Mouse (Mus musculus) embryonic facial prominence, embryonic 14.5 days (tissue): ENCODE results near the gene Foxg1. TPM values are rescaled to one million over a fixed set of nuclear protein-coding genes. Genes with fewer than 3 reads are reported as not detected.

Experiments
- ATAC-seq: fragments of 200-750 bp; cut with Nextera tagmentation; 2 replicates; pipeline ENCODE4 v1.8.0; 2017; ENCODE audit warnings: low read depth, moderate number of reproducible peaks, moderate TSS enrichment
- DNase-seq: peaks from one replicate; pipeline ENCODE4 v3.0.0-alpha.2; 2015; ENCODE audit warnings: low spot score
- H3K27ac ChIP-seq: fragments of 300-500 bp; sonication (generic); replicated peaks from 2 replicates; pipeline ENCODE4 v1.5.1; 2014; ENCODE audit warnings: low read depth, mild to moderate bottlenecking, low read length, moderate library complexity
- H3K27me3 ChIP-seq: fragments of 300-500 bp; sonication (generic); replicated peaks from 2 replicates; pipeline ENCODE4 v1.6.1; 2014; ENCODE audit warnings: low read length; ENCODE audit not compliant: control insufficient read depth, insufficient read depth
- H3K36me3 ChIP-seq: fragments of 300-500 bp; sonication (generic); 2 replicates; pipeline ENCODE4 v1.6.1; 2014; ENCODE audit warnings: low read length, mixed read lengths; ENCODE audit not compliant: control insufficient read depth, insufficient read depth
- H3K4me1 ChIP-seq: fragments of 300-500 bp; sonication (generic); 2 replicates; pipeline ENCODE4 v1.6.1; 2014; ENCODE audit warnings: antibody characterized with exemption, low read length; ENCODE audit not compliant: control insufficient read depth, insufficient read depth
- H3K4me2 ChIP-seq: fragments of 300-500 bp; sonication (generic); 2 replicates; pipeline ENCODE4 v1.6.1; 2014; ENCODE audit warnings: low read depth, mild to moderate bottlenecking, low read length, moderate library complexity, mixed read lengths
- H3K4me3 ChIP-seq: fragments of 300-500 bp; sonication (generic); 2 replicates; pipeline ENCODE4 v1.5.1; 2014; ENCODE audit warnings: low read depth, mild to moderate bottlenecking, low read length
- H3K9ac ChIP-seq: fragments of 300-500 bp; sonication (generic); 2 replicates; pipeline ENCODE4 v1.6.1; 2014; ENCODE audit warnings: low read depth, mild to moderate bottlenecking, low read length, moderate library complexity, mixed read lengths
- H3K9me3 ChIP-seq: fragments of 300-500 bp; sonication (generic); 2 replicates; pipeline ENCODE4 v1.6.1; 2016; ENCODE audit warnings: low read length; ENCODE audit not compliant: control insufficient read depth
- WGBS: fragments of 180-500 bp; shearing (Covaris S2); extraction: QIAGEN DNeasy Blood & Tissue Kit; methylation state at CpG from one replicate; pipeline ENCODE4 v1.1.7; 2014; 5-methylcytosine and 5-hydroxymethylcytosine counted together
- polyA plus RNA-seq: library from polyadenylated mRNA; unstranded; fragments of >200 nt; fragmentation: Nextera tagmentation; extraction: Ambion mirVana; gene quantifications from 2 replicates; pipeline ENCODE4 v1.2.1, GENCODE M21; 2014

The Foxg1 gene
- polyA plus RNA-seq, 1 experiment from 2014 or later: 0.81 TPM

DNA sequence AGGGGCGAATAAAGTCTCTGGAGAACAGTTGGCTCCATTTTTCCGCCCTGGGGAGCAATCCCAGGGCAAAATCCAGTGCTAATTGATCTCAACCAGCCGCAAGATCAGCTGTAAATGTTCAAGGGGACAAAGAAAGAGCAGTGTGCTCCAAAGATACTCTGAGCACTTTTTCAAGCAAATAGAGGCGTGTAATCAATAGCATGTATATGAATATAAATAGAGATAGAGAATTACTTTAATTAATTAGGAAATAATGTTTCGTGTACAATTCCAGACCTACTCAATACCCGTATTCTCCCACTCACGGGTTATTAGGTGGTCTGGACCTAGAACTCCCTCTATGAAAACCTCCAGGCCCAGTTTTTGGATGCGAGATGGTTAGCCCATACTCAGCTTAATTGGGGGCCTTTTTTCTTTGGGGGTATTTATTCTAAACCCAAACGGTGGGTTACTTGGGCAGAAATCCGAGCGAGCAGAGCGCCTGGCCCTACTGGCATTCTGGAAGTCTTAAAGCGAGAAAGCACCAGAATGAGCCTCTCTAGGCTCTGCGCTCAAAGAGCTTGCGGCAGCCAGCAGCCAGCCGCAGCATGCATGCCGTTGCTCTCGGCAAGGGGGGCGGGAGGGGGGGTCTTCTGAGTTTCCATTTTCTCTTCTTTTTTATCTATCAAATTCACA is 6.0 kb upstream of the Foxg1 start:
- 4% methylated on average over 19 of the region's 19 CpGs for WGBS
- no peak overlapping the region for H3K9ac ChIP-seq
- H3K4me1 ChIP-seq: no peaks in the 10 kb centered on the region
- H3K9me3 ChIP-seq: no peaks in the 10 kb centered on the region
- H3K27me3 ChIP-seq: peaks cover 97% of the 10 kb centered on the region
- no peak overlapping the region for H3K27ac ChIP-seq
- DNase-seq (no peak), ATAC-seq (no peak)
- peak overlapping the region; percentile 10; the same call in 1 of the 2 replicates for H3K4me2 ChIP-seq
- no peak overlapping the region for H3K4me3 ChIP-seq
- no peaks in the 10 kb centered on the region for H3K36me3 ChIP-seq

DNA sequence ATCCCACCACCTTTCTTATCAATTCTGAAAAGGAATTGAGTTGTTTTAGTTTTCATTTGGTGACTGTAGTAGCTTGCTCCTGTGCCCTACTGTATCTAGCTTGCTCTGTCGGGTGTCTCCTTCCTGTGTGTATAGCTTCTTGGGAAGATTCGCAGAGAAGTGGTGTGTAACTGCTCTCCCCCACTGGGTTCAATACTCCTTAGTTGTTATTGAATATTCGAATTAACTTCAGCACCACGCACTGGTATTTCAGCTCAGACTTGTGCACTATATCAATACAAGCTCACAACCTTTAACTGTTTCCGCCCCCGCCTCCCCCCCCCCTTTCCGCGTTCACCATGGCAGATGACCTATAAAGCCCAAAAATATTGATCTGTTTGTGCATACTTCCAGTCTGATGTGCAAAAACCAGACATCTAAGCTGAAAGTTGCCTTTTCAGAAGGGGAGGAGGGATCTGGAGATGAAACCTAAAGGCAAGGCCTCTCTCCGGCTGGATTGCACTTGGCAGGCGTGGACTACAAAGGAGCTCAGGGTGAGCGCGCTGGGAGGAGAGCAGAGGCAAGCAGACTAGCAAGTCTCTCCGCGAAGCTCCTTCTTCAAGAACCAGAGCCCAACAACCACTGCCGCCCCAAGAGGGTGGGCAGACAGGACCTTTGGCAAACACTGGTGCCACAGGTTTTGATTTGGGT is 5.0 kb upstream of the Foxg1 start:
- H3K4me2 ChIP-seq: no peak overlapping the region
- ATAC-seq (no peak), DNase-seq (no peak)
- H3K9ac ChIP-seq: no peak overlapping the region
- H3K27me3 ChIP-seq: peaks cover 99% of the 10 kb centered on the region
- no peaks in the 10 kb centered on the region for H3K4me1 ChIP-seq
- 2% methylated on average over 14 of the region's 15 CpGs for WGBS
- H3K27ac ChIP-seq: no peak overlapping the region
- no peaks in the 10 kb centered on the region for H3K9me3 ChIP-seq
- no peak overlapping the region for H3K4me3 ChIP-seq
- no peaks in the 10 kb centered on the region for H3K36me3 ChIP-seq

- DNase-seq: no peak
- 0 out of 2 replicates have a peak, but pooled peaks cover 6% of the 10 kb centered on the region for H3K4me1 ChIP-seq
- H3K27me3 ChIP-seq: peaks cover 99% of the 10 kb centered on the region
- H3K9me3 ChIP-seq: no peaks in the 10 kb centered on the region
- ATAC-seq: no peak
- WGBS: 5% methylated on average over 1 of the region's 1 CpGs
- no peak overlapping the region for H3K4me2 ChIP-seq
- no peaks in the 10 kb centered on the region for H3K36me3 ChIP-seq
- H3K27ac ChIP-seq: no peak overlapping the region
- no peak overlapping the region for H3K4me3 ChIP-seq
- no peak overlapping the region for H3K9ac ChIP-seq
These were observed 3.5 kb upstream of the Foxg1 start for GRCm38 (mm10) chr12:49378920-49379319.

- Histone ChIP-seq H3K27ac (no peak overlapping the region), H3K4me1 (0 out of 2 replicates have a peak, but pooled peaks cover 6% of the 10 kb centered on the region), H3K4me2 (no peak overlapping the region), H3K4me3 (no peak overlapping the region), H3K27me3 (peaks cover 98% of the 10 kb centered on the region), H3K9me3 (no peaks in the 10 kb centered on the region), H3K36me3 (no peaks in the 10 kb centered on the region), H3K9ac (no peak overlapping the region)
- WGBS: 7% methylated on average over 11 of the region's 11 CpGs
- DNase-seq (no peak), ATAC-seq (no peak)
These were observed 3.0 kb upstream of the Foxg1 start for GRCm38 (mm10) chr12:49379446-49379845.

GRCm38 (mm10) chr12:49380442-49380841 is 2.0 kb upstream of the Foxg1 start:
- DNase-seq (no peak), ATAC-seq (no peak)
- Histone ChIP-seq H3K36me3 (no peaks in the 10 kb centered on the region), H3K27me3 (peaks cover 98% of the 10 kb centered on the region), H3K9me3 (no peaks in the 10 kb centered on the region), H3K4me1 (0 out of 2 replicates have a peak, but pooled peaks cover 6% of the 10 kb centered on the region), H3K4me3 (no peak overlapping the region), H3K27ac (no peak overlapping the region), H3K4me2 (no peak overlapping the region), H3K9ac (no peak overlapping the region)
- 1% methylated on average over 4 of the region's 4 CpGs for WGBS

- 4% methylated on average over 4 of the region's 4 CpGs for WGBS
- peaks cover 98% of the 10 kb centered on the region for H3K27me3 ChIP-seq
- H3K4me1 ChIP-seq: 0 out of 2 replicates have a peak, but pooled peaks cover 6% of the 10 kb centered on the region
These were observed 1.4 kb upstream of the Foxg1 start for GRCm38 (mm10) chr12:49381031-49381525.

GRCm38 (mm10) chr12:49381721-49382365 is 617 bp upstream of the Foxg1 start:
- Histone ChIP-seq H3K4me3 (no peak overlapping the region), H3K27me3 (peaks cover 97% of the 10 kb centered on the region), H3K9ac (no peak overlapping the region), H3K36me3 (no peaks in the 10 kb centered on the region), H3K9me3 (no peaks in the 10 kb centered on the region), H3K4me2 (no peak overlapping the region), H3K4me1 (0 out of 2 replicates have a peak, but pooled peaks cover 6% of the 10 kb centered on the region), H3K27ac (no peak overlapping the region)
- 1% methylated on average over 19 of the region's 19 CpGs for WGBS
- ATAC-seq: no peak; the same call in 1 of the 2 replicates
- DNase-seq: peak; percentile 61

More at GRCm38 (mm10) chr12:49381031-49381525, 1.4 kb upstream of the Foxg1 start:
- Histone ChIP-seq H3K27ac (no peak overlapping the region), H3K9ac (no peak overlapping the region), H3K9me3 (no peaks in the 10 kb centered on the region), H3K4me3 (no peak overlapping the region), H3K36me3 (no peaks in the 10 kb centered on the region), H3K4me2 (no peak overlapping the region)
- ATAC-seq (no peak), DNase-seq (no peak)

DNA sequence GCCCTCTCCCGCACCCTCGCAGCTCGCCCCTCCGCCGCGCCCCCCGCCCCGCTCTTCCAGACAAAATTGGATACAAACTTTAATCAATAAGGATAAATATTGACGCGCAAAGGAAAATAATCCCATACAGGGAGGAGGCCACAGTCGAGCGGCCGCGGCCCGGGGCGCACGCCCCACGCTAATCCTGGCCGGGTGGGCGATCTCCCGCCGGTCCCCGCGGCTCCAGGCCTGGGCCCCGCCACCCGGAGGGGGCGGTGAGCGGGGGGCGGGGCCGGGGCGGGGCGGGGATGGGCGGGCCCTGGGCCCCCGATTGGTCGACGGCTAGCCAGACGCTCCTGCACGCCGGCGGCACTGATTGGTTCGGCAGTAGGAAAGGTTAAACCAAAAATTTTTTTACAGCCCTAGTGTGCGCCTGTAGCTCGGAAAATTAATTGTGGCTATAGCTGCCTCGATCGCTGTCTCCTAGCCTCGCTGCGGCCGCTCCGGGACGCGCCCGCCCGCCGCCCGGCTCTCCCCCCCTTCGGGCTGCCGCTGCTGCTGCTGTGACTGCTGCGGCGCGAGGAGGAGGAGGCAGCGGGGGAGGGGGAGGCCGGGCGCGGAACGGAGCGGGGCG is 1.2 kb downstream of the Foxg1 start:
- peak overlapping the region; percentile 41 for H3K4me3 ChIP-seq
- H3K4me2 ChIP-seq: peak overlapping the region; percentile 55
- 0 out of 2 replicates have a peak, but pooled peaks cover 6% of the 10 kb centered on the region for H3K4me1 ChIP-seq
- H3K36me3 ChIP-seq: no peaks in the 10 kb centered on the region
- DNase-seq: peak; percentile 87
- peak; percentile 93 for ATAC-seq
- peak overlapping the region; percentile 56 for H3K9ac ChIP-seq
- H3K9me3 ChIP-seq: no peaks in the 10 kb centered on the region
- 1% methylated on average over 40 of the region's 67 CpGs for WGBS
- H3K27ac ChIP-seq: peak overlapping the region; percentile 61
- H3K27me3 ChIP-seq: peaks cover 88% of the 10 kb centered on the region
